ENCODE assay signal across 10 mouse cellular contexts in genomic region chr17:5059092-5059601, GRCm38 (mm10).
A peak's percentile ranks its signal among the peaks of the same experiment; 100 is the strongest.
DNase-seq lines count a peak whose midpoint lies in the region; ATAC-seq and TF ChIP-seq lines count a peak whose summit lies in the region.
"Had no signal": no experiment of that assay in that cellular context is flagged by ENCODE, and none has a peak within 500 bp of the region (broad histone marks: within the 10 kb centered on the region; RNA-seq: fewer than 3 reads in every experiment).

No protein-coding gene starts in this region.

- H3K4me3 ChIP-seq in heart, embryonic 13.5 days = no peak overlapping the region
- no peak overlapping the region for H3K4me3 ChIP-seq in lung, embryonic 16.5 days (ENCODE audit: low read length)
- H3K4me3 ChIP-seq in thymus, adult 2 months (ENCODE audit: control insufficient read depth, insufficient read depth, low read length) = no peak overlapping the region
- H3K4me3 ChIP-seq: forebrain, embryonic 10.5 days had no signal

- no peaks in the 10 kb centered on the region for H3K27me3 ChIP-seq in heart, embryonic 13.5 days (replicated peaks)
- H3K27me3 ChIP-seq in lung, embryonic 16.5 days (ENCODE audit: control insufficient read depth, insufficient read depth, low read depth, low read length) = no peaks in the 10 kb centered on the region
- H3K27me3 ChIP-seq in thymus, adult 2 months (ENCODE audit: control insufficient read depth, insufficient read depth, low read length) = no peaks in the 10 kb centered on the region
- H3K27me3 ChIP-seq: CH12.LX had no signal

- 50% methylated on average over 9 of the region's 9 CpGs for WGBS in heart, embryonic 13.5 days
- 53% methylated on average over 9 of the region's 9 CpGs for WGBS in lung, embryonic 16.5 days
- WGBS in thymus, adult 2 months = 95% methylated on average over 9 of the region's 9 CpGs

- no peak for TF ChIP-seq CTCF in thymus, adult 2 months (IDR thresholded peaks at IDR 0.05; ENCODE audit: borderline replicate concordance, control insufficient read depth, extremely low read depth, insufficient read depth, low read length, poor library complexity)

- ATAC-seq in heart, embryonic 13.5 days (ENCODE audit: extremely low read depth, insufficient number of reproducible peaks, low FRiP score, low TSS enrichment) = no peak; the same call in 1 of the 2 replicates
- ATAC-seq in lung, embryonic 16.5 days (ENCODE audit: low read depth) = no peak

- peak overlapping the region; percentile 60 for H3K4me2 ChIP-seq in heart, embryonic 13.5 days
- 0 out of 2 replicates have a peak overlapping the region, but pooled peaks have one; percentile 7 for H3K4me2 ChIP-seq in lung, embryonic 16.5 days (ENCODE audit: low read depth, low read length)

- H3K27ac ChIP-seq in heart, embryonic 13.5 days (replicated peaks) = peak overlapping the region; percentile 78
- H3K27ac ChIP-seq in lung, embryonic 16.5 days (ENCODE audit: low read length) = peak overlapping the region; percentile 80
- H3K27ac ChIP-seq in thymus, adult 2 months (ENCODE audit: control insufficient read depth, insufficient read depth, low read length) = no peak overlapping the region
- H3K27ac ChIP-seq: forebrain, embryonic 10.5 days had no signal

- no peak for TF ChIP-seq POLR2A in thymus, adult 2 months (IDR thresholded peaks at IDR 0.05; ENCODE audit: control insufficient read depth, extremely low read depth, insufficient read depth, low read length, poor library complexity)

- no peaks in the 10 kb centered on the region for H3K36me3 ChIP-seq in heart, embryonic 13.5 days
- no peaks in the 10 kb centered on the region for H3K36me3 ChIP-seq in lung, embryonic 16.5 days (ENCODE audit: control insufficient read depth, insufficient read depth, low read length)
- no peaks in the 10 kb centered on the region for H3K36me3 ChIP-seq in thymus, adult 2 months (ENCODE audit: control insufficient read depth, insufficient read depth, low read length)

- peaks cover 95% of the 10 kb centered on the region for H3K4me1 ChIP-seq in heart, embryonic 13.5 days
- H3K4me1 ChIP-seq in lung, embryonic 16.5 days (replicated peaks; ENCODE audit: control insufficient read depth, insufficient read depth, low read length) = peaks cover 59% of the 10 kb centered on the region
- H3K4me1 ChIP-seq in thymus, adult 2 months (replicated peaks; ENCODE audit: control insufficient read depth, insufficient read depth, low read length) = peaks cover 58% of the 10 kb centered on the region

- no peaks in the 10 kb centered on the region for H3K9me3 ChIP-seq in heart, embryonic 13.5 days
- H3K9me3 ChIP-seq in lung, embryonic 16.5 days (ENCODE audit: control insufficient read depth, low read length) = no peaks in the 10 kb centered on the region
- H3K9me3 ChIP-seq: forebrain, embryonic 10.5 days had no signal

- H3K9ac ChIP-seq in heart, embryonic 13.5 days = 0 out of 2 replicates have a peak overlapping the region, but pooled peaks have one; percentile 58
- 0 out of 2 replicates have a peak overlapping the region, but pooled peaks have one; percentile 18 for H3K9ac ChIP-seq in lung, embryonic 16.5 days (ENCODE audit: low read length)

- DNase-seq in heart, postnatal 4 days = no peak
- no peak for DNase-seq in lung, postnatal 14 days
- peak; percentile 40 for DNase-seq in liver
- DNase-seq in retina, postnatal 1 day = peak; percentile 67
- no peak for DNase-seq in spleen, postnatal 4 days (ENCODE audit: low spot score in 2 of 2)
- no peak for DNase-seq in thymus, adult 2 months

Comparison
In these comparisons a context has a peak if more than half of its experiments do, and no peak if none do; other contexts are left out.
1. DNase-seq: peak in liver (single experiment) and retina, postnatal 1 day (single experiment); none in heart, postnatal 4 days (single experiment), lung, postnatal 14 days (single experiment), spleen, postnatal 4 days (0 of 2) and thymus, adult 2 months (single experiment).